Mouse (Mus musculus) brain, adult 2 months (tissue): ENCODE measurements around the gene Arfip2.

ENCODE experiments used
- DNase-seq: peaks from one replicate; pipeline ENCODE4 v3.0.0; 2011; ENCODE audit warnings: low read depth, low spot score

Arfip2 gene

DNA sequence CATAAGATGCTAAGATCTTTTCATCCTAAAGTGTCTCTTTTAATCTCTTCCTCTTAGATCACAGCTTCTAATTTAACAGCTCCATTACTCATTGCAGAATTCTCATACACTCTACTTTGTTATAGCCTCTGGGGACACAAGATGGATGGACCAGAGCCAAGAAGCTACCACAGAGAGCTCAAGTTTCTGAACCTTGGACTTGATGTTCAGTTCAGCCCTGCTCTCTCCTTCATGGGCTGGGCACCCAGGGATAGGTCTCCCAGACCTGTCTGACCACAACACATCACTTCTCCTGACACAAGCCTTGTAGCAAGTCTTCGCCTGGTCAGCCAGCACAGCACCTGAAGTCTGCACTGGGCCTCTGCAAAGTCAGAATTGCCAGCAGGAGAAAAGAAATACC is 25.8 kb downstream of the Arfip2 start:
- no peak for DNase-seq

DNA sequence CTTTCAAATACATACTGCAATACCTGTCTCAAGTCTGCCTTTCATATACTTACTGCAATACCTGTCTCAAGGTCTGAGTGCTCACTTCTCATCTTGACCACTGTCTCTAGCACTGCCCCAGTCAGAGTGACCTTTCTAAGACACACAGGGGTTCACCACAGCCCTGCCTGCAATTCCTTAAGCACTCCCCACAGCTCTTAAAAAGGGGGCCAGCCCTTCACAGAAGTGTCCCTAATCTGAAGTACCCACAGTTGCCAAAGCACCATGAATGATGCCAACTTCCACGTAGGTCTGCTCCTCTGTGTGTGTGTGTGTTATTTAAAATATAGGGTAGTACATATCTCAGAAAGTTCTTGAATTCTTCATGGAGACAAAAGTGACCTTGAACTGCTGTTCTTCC is 28.4 kb downstream of the Arfip2 start:
- DNase-seq: no peak

DNA sequence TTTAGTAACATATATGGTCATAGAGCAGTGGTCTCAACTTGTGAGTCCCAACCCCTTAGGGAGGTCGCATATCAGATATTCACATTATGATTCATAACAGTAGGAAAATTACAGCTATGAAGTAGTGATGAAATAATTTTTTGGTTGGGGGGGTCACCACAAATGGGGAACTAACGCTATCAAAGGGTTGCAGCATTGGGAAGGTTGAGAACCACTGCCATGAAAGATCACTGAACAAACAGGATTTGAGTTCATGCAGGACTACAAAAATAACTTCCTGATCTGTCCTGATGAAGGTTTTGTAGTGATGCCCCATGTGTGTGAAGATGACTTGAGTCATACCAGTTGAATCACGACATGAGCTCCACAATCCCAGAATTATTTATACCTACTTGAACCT is 31.7 kb downstream of the Arfip2 start:
- DNase-seq: no peak

DNA sequence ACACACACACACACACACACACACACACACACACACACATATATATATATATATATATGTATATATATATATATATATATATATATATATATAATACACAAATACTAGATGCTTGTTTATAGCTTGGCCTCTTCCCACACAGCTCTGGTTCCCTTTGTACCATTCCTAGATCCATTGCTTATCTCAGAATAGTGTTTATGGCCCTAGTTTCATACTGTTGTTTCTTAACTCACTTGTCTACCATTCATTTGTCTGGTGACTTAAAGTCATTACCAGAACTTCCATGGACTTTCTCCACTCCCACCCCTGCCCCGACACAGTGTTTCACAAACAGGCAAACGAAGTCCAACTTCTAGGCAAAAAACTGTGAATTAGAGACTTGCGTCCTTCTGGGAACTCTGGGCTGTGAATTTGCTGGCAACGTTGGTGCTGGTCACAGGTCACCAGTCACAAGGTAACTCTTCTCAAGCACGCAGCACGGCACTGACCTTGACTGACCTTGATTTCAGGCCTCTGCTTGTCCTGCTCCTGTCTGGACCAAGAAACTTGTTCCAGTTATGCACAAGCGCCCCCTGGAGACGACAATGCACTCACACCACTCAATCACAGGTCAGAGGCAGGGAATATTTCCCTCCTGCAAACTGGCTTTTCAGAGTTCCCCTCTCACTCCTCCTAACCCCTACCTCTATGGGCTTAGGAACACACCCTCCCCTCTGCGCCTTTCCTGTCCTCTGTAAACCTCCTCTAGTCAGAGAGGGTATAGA is 37.2 kb downstream of the Arfip2 start:
- peak; percentile 87 for DNase-seq

DNA sequence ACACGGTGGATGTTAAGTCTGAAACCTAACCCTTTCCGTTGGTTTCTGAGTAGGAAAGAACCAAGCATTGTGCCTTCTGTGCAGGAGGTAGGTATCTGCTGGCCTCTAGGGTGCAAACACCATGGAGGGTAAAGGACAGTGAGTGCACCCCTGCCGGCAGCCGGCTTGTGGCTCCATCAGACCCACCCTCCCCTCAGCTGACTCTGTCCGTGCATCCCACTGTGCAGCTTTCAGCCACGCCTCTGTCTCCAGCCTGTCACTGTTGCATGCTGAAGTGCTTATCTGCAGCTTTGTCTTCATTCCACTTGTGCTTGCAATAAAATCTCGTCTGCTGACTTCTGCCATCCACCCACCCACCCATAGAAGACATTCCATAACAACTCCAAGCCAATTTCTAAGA is 50.1 kb downstream of the Arfip2 start:
- DNase-seq: no peak

DNA sequence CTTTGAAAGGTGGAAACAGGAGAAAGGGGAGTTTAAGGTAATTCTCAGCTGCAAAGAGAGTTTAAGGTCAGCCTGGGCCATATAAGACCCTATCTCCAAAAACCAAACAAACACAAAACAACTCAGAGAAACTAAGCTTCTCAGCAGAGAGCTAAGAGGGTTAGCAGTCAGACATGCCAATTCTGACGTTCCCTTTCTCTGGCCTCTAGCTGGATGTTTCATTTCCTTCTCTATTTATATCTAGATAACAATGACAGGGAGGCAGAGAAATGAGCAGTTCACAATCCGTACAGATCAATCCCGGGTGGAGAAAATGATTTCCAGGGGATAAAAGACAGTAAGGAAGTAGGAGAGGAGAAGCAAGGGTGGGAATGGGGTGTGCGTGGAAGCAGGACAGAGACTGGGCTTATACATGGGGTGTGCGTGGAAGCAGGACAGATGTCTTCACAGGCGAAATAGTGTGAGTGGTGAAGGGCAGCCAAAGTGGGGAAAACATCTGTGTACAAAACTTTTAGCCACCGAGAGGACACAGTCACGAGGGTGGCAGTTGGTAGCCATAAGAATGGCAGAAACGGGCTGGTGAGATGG is 51.8 kb downstream of the Arfip2 start:
- DNase-seq: no peak
